Mouse (Mus musculus): ENCODE data around the gene Ms4a8a. TPM values are rescaled to one million over a fixed set of nuclear protein-coding genes. Genes with fewer than 3 reads are reported as not detected.

Gene Ms4a8a
- polyA plus RNA-seq, 1 experiment = 0.28 TPM

DNA sequence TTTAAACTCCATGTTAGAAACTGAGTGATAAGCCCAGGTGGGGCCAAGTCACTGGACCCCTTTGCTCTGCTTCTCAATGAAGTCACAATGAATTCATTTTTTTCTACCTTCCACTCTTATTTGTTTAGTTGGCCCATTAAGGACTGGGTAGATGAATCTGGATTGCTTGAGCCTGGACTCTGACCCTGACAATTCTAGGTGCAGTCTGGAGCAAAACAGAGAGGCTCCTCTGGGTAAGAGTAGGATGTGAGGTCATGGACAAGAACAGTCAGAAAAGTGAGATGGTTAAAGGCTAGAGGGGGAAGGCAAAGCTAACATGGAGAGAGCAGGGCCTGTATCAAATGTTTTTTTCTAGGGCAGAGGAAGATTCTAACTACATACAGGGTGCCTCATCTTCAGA lies 31.5 kb downstream of the Ms4a8a start:
- TF ChIP-seq CTCF (IDR thresholded peaks at IDR 0.05; ENCODE audit: control insufficient read depth, insufficient read depth, insufficient replicate concordance, low read depth, low read length) = no peak
- no peak for TF ChIP-seq POLR2A (IDR thresholded peaks at IDR 0.05; ENCODE audit: control insufficient read depth, low read depth, low read length)
- no peak overlapping the region for H3K4me3 ChIP-seq (ENCODE audit: control insufficient read depth, low read depth, low read length)
- H3K27me3 ChIP-seq (ENCODE audit: control insufficient read depth, insufficient read depth, low read length) = no peaks in the 10 kb centered on the region
- H3K4me1 ChIP-seq (ENCODE audit: control insufficient read depth, insufficient read depth, low read length) = peaks cover 4% of the 10 kb centered on the region; the same call in 1 of the 2 replicates
- no peaks in the 10 kb centered on the region for H3K36me3 ChIP-seq (ENCODE audit: control insufficient read depth, insufficient read depth, low read length)
- H3K27ac ChIP-seq (ENCODE audit: control insufficient read depth, insufficient read depth, low read depth, low read length) = no peak overlapping the region

DNA sequence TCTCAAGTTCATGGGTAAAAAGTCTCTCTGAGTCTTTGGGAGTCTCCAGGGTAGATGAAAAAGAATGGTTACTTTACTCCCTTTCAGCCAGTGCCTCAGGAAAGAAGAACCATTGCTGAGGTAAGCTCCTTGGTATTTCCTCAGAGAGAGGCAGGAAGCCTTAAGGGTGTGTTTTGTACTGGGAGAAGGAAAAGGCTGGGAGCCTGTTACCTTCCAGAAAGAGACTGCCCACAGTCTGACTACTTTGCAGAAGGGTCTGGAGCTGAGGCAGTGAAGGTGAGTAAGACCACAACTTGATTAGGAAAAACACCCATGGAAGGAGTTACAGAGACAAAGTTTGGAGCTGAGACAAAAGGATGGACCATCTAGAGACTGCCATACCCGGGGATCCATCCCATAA lies 32.4 kb downstream of the Ms4a8a start:
- Histone ChIP-seq H3K36me3 (ENCODE audit: control insufficient read depth, insufficient read depth, low read length) (no peaks in the 10 kb centered on the region), H3K4me1 (ENCODE audit: control insufficient read depth, insufficient read depth, low read length) (peaks cover 4% of the 10 kb centered on the region; the same call in 1 of the 2 replicates), H3K27ac (ENCODE audit: control insufficient read depth, insufficient read depth, low read depth, low read length) (no peak overlapping the region), H3K27me3 (ENCODE audit: control insufficient read depth, insufficient read depth, low read length) (no peaks in the 10 kb centered on the region), H3K4me3 (ENCODE audit: control insufficient read depth, low read depth, low read length) (no peak overlapping the region)
- TF ChIP-seq POLR2A (IDR thresholded peaks at IDR 0.05; ENCODE audit: control insufficient read depth, low read depth, low read length) (no peak), CTCF (IDR thresholded peaks at IDR 0.05; ENCODE audit: control insufficient read depth, insufficient read depth, insufficient replicate concordance, low read depth, low read length) (no peak)

DNA sequence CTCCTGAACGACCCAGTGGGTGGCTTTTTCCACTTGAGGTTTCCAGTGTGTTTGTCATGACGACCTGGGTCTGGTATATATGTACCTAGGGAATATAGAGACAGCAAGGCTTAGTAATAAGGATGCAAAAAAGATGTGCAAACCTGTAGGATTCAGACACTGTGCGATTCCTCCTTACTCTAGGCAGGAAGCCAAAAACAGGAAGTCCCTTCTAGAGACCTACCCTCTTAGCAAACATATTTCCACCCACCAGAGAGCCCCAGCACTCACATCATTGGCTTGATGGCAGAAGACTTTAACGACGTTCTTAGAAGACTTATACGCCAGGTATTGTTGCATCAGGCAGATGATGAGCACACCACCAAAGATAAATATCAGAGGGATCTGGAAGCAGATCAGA lies 32.9 kb downstream of the Ms4a8a start:
- TF ChIP-seq POLR2A (IDR thresholded peaks at IDR 0.05; ENCODE audit: control insufficient read depth, low read depth, low read length) (no peak), CTCF (IDR thresholded peaks at IDR 0.05; ENCODE audit: control insufficient read depth, insufficient read depth, insufficient replicate concordance, low read depth, low read length) (no peak)

GRCm38 (mm10) chr19:11044996-11045711 lies 35.7 kb downstream of the Ms4a8a start:
- TF ChIP-seq CTCF (IDR thresholded peaks at IDR 0.05; ENCODE audit: control insufficient read depth, insufficient read depth, insufficient replicate concordance, low read depth, low read length) (0 out of 2 replicates have a peak, but pooled peaks have one; percentile 39), POLR2A (IDR thresholded peaks at IDR 0.05; ENCODE audit: control insufficient read depth, low read depth, low read length) (no peak)
- Histone ChIP-seq H3K4me1 (ENCODE audit: control insufficient read depth, insufficient read depth, low read length) (peaks cover 4% of the 10 kb centered on the region; the same call in 1 of the 2 replicates), H3K4me3 (ENCODE audit: control insufficient read depth, low read depth, low read length) (peak overlapping the region; percentile 67), H3K27ac (ENCODE audit: control insufficient read depth, insufficient read depth, low read depth, low read length) (no peak overlapping the region; the same call in 1 of the 2 replicates), H3K36me3 (ENCODE audit: control insufficient read depth, insufficient read depth, low read length) (no peaks in the 10 kb centered on the region), H3K27me3 (ENCODE audit: control insufficient read depth, insufficient read depth, low read length) (no peaks in the 10 kb centered on the region)

More for the DNA sequence above, 32.9 kb downstream of the Ms4a8a start:
- H3K27me3 ChIP-seq (ENCODE audit: control insufficient read depth, insufficient read depth, low read length) = no peaks in the 10 kb centered on the region
- no peaks in the 10 kb centered on the region for H3K36me3 ChIP-seq (ENCODE audit: control insufficient read depth, insufficient read depth, low read length)
- no peak overlapping the region for H3K27ac ChIP-seq (ENCODE audit: control insufficient read depth, insufficient read depth, low read depth, low read length)
- H3K4me1 ChIP-seq (ENCODE audit: control insufficient read depth, insufficient read depth, low read length) = peaks cover 4% of the 10 kb centered on the region; the same call in 1 of the 2 replicates
- no peak overlapping the region for H3K4me3 ChIP-seq (ENCODE audit: control insufficient read depth, low read depth, low read length)

- Histone ChIP-seq H3K27me3 (ENCODE audit: control insufficient read depth, insufficient read depth, low read length) (no peaks in the 10 kb centered on the region), H3K4me3 (ENCODE audit: control insufficient read depth, low read depth, low read length) (peak overlapping the region; percentile 36), H3K4me1 (ENCODE audit: control insufficient read depth, insufficient read depth, low read length) (peaks cover 4% of the 10 kb centered on the region; the same call in 1 of the 2 replicates), H3K27ac (ENCODE audit: control insufficient read depth, insufficient read depth, low read depth, low read length) (no peak overlapping the region), H3K36me3 (ENCODE audit: control insufficient read depth, insufficient read depth, low read length) (no peaks in the 10 kb centered on the region)
- TF ChIP-seq CTCF (IDR thresholded peaks at IDR 0.05; ENCODE audit: control insufficient read depth, insufficient read depth, insufficient replicate concordance, low read depth, low read length) = no peak
- TF ChIP-seq POLR2A (IDR thresholded peaks at IDR 0.05; ENCODE audit: control insufficient read depth, low read depth, low read length) = no peak
Measured at GRCm38 (mm10) chr19:11044671-11044995, 36.3 kb downstream of the Ms4a8a start.

- Histone ChIP-seq H3K36me3 (ENCODE audit: control insufficient read depth, insufficient read depth, low read length) (no peaks in the 10 kb centered on the region), H3K27me3 (ENCODE audit: control insufficient read depth, insufficient read depth, low read length) (no peaks in the 10 kb centered on the region), H3K4me3 (ENCODE audit: control insufficient read depth, low read depth, low read length) (no peak overlapping the region), H3K4me1 (ENCODE audit: control insufficient read depth, insufficient read depth, low read length) (no peaks in the 10 kb centered on the region), H3K27ac (ENCODE audit: control insufficient read depth, insufficient read depth, low read depth, low read length) (no peak overlapping the region)
- TF ChIP-seq POLR2A (IDR thresholded peaks at IDR 0.05; ENCODE audit: control insufficient read depth, low read depth, low read length) (no peak), CTCF (IDR thresholded peaks at IDR 0.05; ENCODE audit: control insufficient read depth, insufficient read depth, insufficient replicate concordance, low read depth, low read length) (no peak)
Measured at GRCm38 (mm10) chr19:11037570-11037969, 43.3 kb downstream of the Ms4a8a start.

DNA sequence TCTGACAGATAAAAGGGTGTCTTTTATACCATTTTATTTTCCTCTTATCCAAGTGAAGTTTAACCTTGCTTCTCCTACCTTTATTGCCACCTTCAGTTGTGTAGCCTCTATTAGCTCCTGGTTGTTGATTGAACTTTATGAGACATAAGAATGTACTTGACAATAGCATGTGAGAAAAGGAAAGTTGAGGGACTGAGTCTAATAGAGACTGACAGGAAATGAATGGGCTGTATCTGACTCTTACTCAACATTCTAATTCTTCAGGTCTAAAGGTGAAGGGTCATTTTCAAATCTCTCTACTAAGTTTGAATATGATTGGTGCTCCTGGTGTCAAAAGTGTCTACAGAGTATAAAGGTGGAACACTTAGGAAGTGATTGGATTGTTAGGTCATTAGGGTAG lies 58.5 kb downstream of the Ms4a8a start:
- Histone ChIP-seq H3K27ac (ENCODE audit: control insufficient read depth, insufficient read depth, low read depth, low read length) (no peak overlapping the region), H3K4me1 (ENCODE audit: control insufficient read depth, insufficient read depth, low read length) (no peaks in the 10 kb centered on the region), H3K36me3 (ENCODE audit: control insufficient read depth, insufficient read depth, low read length) (no peaks in the 10 kb centered on the region), H3K4me3 (ENCODE audit: control insufficient read depth, low read depth, low read length) (no peak overlapping the region), H3K27me3 (ENCODE audit: control insufficient read depth, insufficient read depth, low read length) (no peaks in the 10 kb centered on the region)
- TF ChIP-seq POLR2A (IDR thresholded peaks at IDR 0.05; ENCODE audit: control insufficient read depth, low read depth, low read length) = no peak
- no peak for TF ChIP-seq CTCF (IDR thresholded peaks at IDR 0.05; ENCODE audit: control insufficient read depth, insufficient read depth, insufficient replicate concordance, low read depth, low read length)
